Mouse (Mus musculus) ovary, adult 18-20 months (tissue): ENCODE data around the gene Maml3.

Experiments
- DNase-seq: peaks from one replicate; pipeline ENCODE4 v3.0.0; 2022; ENCODE audit warnings: low spot score, mixed read lengths

Maml3 gene

DNA sequence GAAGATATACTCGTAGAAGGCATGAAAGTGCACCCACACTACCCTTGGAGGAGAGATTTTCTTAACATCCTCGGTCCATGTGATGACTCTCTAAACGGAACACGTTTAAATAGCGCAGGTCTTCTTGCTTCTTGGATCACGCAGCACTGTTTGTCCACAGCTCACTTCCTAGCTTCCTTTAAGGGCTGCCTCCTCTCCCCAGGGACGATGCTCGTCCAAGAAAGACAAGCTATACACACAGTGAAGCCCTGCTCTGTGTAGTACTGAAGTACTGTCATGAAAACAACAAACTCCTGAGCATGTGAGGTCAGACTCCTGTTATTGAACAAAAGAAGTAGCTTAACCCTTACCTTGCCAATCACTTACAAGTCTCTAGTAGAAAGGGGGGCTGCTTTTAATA, 192.7 kb downstream of the Maml3 start:
- no peak for DNase-seq

DNA sequence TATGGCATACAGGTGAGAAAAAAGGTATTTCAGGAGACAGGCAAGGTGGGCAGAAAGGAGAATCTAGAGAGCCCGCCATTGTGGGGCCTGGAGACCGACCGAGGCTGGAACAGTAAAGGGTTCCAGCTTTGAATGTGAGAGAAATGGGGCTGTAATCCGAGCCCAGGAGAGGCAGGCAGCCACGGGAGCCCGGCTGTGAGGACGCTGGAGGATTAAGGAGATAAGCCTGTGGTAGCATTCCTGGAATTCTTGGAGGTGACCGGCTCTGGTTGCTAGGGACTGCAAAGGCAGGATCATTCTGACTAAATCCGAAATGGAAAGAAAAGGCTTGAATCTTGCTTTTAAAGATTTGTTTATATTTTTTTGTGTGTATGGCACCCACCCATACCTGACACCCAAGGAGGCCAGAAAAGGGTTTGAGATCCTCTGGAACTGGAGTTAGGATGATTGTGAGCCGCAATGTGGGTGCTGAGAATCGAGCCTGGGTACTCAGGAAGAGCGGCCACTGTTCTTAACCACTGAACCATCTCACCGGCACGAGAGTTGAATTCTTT, 196.4 kb downstream of the Maml3 start:
- no peak for DNase-seq

DNA sequence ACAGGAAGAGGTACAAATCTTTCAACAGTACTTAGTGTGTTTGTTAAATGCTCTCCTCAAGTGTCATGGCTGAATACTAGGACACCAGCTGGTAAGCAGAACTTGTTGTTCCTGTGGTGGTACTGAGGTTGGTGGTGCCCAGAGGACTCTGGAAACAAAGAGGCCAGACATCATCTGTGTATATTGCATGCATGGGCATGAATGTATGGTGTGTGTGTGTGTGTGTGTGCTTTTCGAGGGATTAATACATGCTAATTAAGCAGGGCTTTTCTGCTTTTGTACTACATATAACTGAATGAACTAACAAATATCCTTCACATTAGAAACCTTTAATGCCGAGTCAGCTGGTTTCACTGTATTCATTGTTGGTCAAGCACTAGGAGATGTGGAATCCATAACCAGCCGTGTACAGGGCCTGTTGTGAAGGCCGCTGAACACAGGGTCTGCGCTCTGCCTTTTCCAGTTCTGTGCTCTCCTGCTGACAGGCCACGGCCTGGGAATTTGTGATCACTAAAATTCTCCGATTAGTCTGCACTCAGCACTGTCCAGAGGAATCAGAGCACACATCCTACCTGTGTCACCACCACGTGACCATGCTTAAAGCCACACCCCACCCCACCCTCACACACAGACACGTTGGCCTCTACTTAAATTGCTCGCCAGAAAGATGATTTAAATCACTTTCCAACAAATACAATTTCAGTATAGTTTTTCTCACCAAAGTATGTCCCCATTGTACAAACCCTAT, 197.6 kb downstream of the Maml3 start:
- no peak for DNase-seq

- DNase-seq = no peak
Measured at GRCm38 (mm10) chr3:51905903-51906302, 199.0 kb downstream of the Maml3 start.

DNA sequence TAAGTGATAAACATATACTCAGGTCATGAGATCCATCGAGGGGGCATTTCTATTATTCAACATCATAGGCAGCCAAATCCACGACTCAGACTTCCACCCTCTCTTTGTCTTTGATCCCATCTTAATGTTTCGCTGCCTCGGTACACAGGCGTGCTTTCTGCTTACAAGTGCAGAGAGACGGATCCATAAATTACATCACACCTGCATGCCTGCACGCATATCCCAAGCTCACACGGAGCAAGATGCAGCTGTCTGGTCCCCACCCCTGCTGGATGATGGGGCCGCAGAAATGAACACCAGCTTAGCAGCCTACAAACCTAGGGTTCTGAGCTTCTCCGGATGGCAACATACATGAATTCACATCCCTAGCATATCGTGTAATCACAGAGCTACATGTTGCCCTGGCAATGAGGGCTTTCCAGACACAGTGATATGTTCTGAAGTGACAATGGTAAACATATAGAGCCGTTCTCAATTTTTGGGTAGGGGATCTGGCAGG, 200.5 kb downstream of the Maml3 start:
- no peak for DNase-seq

DNA sequence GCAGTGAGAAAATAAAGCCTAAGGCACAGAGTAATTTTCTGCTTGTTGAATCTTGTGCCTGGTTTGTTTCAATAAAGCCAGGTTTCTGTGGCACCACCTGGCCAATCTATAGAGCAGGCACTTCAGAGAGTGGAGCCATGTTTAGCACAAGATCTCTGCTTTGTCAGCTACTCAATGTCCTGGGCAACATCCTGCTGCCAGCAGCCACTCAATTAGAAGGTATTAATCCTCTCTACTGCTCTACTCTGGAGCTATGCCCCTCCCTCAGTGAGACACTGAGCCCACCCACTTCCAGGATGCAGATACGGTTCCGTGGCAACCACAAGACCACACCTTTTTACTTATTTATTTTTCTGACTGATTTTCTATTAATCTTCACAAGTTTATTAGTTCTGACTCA, 203.7 kb downstream of the Maml3 start:
- DNase-seq = no peak

DNA sequence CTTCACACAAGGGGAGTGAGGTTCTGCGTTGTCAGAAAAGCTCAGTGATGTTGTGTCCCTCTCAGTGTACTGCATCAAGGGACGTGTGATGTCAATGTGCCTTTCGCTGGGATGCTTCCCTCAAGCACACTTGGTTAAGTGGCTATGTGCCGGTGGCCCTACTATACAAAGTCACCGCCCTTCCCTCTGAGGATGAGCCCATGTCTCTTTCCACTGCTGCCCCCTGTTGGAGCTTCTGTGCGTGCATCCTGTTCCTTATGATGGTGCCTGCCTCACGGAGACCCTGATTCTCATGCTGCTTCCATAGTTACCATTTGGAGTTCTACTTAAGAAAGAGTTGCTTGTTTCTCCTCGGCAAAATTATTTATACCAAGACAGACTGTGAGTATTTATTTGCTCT, 210.4 kb downstream of the Maml3 start:
- no peak for DNase-seq

DNA sequence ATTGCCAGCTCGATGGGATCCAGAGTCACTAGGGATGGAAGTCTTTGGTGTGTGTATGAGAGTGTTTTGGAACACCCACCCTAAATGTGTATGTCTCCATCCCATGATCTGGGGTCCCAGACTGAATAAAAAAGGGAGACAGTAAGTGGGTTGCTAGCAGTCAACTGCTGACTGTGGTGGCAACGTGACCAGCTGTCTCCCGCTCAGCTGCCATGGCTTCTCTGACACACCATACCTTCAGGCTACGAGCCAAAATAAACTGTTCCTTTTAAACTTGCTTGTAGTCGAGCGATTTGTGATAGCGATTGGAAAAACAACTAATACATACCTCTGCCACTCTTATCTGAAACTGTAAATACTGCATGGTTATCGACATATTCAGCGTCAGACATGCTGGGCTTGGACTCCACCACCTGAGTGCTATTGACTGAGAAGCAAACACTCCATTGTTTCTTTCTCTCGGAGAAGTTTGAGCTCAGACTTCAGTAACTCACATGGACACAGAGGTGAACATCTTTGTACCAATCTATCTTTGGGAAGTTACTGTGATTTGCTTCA, 213.2 kb downstream of the Maml3 start:
- DNase-seq = no peak

GRCm38 (mm10) chr3:51890181-51890580, 214.7 kb downstream of the Maml3 start:
- no peak for DNase-seq

- DNase-seq = peak; percentile 39
Measured at GRCm38 (mm10) chr3:51889776-51890175, 215.1 kb downstream of the Maml3 start.

DNA sequence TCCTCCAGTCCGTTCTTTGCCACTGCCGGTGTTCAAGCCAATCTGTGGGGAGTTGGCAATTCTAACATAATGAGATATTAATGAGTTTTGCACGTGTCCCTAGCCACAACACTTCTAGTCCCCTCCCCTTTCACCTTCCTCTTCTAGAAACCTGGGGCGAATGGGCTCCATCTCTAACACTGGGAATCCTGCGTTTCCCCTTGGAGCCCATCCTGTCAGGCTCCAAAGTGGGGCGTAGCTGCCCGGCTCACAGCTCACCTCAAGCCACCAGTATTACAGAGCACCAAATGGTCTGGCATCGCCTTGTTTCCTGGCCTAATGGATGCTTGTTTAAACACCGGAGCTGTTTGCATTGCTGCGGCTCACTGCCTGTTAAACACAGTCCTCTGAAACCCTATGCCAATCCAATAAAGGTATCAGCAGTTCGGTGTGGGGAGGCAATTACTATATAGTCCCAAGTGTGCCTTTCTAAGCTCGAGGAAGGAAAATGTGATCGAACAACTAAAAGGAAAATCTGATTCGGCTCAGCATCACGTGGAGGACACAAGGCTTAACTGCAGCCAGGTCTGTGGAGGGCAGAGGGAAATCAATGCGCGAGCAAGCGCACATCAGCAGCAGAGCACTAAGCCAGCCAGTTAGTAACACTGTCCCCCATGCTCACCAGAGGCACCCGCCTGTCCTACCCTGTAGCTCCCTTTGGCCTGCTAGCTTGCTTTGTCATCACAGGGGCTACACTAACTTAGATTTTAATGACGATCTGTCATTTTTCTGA, 216.0 kb downstream of the Maml3 start:
- DNase-seq = no peak

- no peak for DNase-seq
Measured at GRCm38 (mm10) chr3:51888295-51888661, 216.6 kb downstream of the Maml3 start.

DNA sequence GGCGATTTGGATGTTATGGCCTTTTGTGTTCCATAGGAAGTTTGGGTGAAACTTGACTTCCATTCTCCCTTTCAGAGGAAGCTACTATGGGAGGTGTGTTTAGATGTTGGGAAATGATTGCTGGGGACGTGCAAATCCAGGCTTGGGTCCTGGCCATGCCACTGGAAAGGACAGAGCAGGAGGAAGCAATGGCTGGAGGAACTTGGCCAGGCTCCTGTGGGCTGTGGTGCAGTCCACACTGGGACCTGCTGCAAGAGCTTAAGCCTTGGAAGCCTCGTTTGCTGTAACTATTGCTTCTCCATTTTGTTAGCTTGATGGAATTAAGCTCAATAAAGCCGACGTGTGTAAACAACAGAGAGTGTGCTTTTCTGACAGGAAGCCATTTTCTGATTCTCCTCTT, 219.0 kb downstream of the Maml3 start:
- no peak for DNase-seq

- DNase-seq = no peak
Measured at GRCm38 (mm10) chr3:51885487-51885886, 219.4 kb downstream of the Maml3 start.

DNA sequence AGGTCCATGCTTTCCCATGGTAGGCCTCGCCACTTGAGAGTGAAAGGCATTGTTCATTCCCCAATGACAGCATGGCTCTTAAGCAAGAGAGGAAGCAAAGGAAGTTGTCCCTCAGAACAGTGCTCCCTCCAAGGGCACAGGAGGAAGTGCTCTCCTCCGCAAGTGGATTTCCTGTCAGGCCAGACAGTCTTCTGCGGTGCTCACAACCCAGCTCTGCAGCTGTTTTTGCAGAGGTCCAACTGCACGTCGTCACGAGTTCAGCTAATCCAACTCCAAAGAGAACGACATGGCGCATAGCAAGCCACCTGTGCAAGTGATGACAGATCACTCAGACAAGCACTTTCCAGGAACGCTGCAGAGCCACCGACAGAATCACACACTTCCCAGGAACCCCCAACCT, 222.9 kb downstream of the Maml3 start:
- no peak for DNase-seq

GRCm38 (mm10) chr3:51881393-51881792, 223.5 kb downstream of the Maml3 start:
- DNase-seq = no peak

DNA sequence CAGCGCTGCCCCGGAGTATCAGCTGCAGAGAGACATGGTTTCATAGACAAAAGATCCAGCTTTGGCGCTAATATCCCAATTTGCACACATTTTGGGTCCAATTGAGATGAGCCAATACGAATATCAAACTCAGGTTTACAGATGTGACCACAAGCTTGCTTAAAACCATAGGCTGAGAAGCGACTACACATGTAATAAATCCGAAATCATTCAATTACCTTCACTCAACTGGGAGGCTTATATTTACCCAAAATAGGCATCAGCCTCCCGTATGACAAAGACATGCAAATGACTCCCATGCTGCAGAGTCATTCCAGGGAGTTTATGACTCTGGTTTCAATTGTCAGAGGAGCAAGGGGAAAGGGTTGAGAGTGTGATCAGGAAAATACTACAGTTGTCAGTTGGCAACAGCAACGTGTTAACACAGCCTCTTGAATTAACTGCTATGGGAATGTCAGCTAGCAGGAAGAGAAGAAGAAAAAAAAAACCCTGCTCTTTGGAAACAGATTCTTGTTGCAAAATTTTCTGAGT, 224.3 kb downstream of the Maml3 start:
- DNase-seq = no peak

- DNase-seq = peak; percentile 59
Measured at GRCm38 (mm10) chr3:51879211-51879610, 225.7 kb downstream of the Maml3 start.

- DNase-seq = no peak
Measured at GRCm38 (mm10) chr3:51878577-51878976, 226.3 kb downstream of the Maml3 start.

DNA sequence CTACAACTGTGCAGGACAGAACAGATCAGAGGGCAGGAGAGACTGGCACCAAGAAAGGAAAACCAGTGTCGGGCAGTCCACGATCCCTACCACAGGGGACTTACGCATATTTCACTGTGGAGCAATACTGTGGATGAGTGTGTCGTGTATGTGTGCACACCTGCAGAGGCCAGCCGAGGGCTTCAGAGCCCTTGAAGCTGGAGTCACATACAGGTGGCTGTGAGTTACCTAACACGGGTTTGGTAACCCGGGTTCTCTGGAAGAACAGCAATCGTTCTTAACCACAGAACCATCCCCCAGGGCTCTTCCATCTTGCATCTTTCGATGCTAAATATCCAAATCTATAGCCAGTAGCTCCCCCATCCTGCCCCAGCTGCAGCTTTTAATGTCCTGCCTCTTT, 228.1 kb downstream of the Maml3 start:
- DNase-seq = no peak

GRCm38 (mm10) chr3:51875629-51876028, 229.2 kb downstream of the Maml3 start:
- no peak for DNase-seq

DNA sequence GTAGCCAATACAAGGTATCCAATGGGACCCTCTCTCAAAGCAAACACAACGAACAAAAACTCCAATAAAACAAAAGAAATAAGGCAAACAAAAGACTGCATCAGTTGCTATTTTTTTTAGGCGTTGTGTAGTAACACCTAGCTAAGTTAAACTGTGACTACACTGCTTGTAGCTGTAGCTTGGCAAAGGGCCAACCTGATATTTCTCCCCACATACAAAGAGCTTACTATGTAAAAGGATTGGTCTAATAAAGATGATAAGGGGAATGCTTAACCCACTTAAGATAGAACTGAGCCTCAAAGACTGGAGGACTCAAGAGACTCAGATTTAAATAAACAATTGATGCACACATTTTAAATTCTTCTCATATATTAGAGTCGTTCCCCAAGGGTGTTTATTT, 230.6 kb downstream of the Maml3 start:
- DNase-seq = no peak

GRCm38 (mm10) chr3:51872771-51873170, 232.1 kb downstream of the Maml3 start:
- no peak for DNase-seq
